Mouse (Mus musculus) effector memory CD4-positive, alpha-beta T cell, adult 5 months (primary cell): ENCODE measurements around the gene Olfr681. TPM values are rescaled to one million over a fixed set of nuclear protein-coding genes. Genes with fewer than 3 reads are reported as not detected.

ENCODE experiments used
- polyA plus RNA-seq: library from polyadenylated mRNA; unstranded; fragments of 100-300 nt; shearing (Covaris generic); gene quantifications from one replicate; pipeline ENCODE4 v1.2.1, GENCODE M21; 2017

The Olfr681 gene
- polyA plus RNA-seq, result not detected

GRCm38 (mm10) chr7:105116536-105116935 lies at the start of gene Olfr681:
Gene Olfr681 (plus strand): TSS chr7:105116836.

GRCm38 (mm10) chr7:105080905-105081304 lies 35.7 kb upstream of the Olfr681 start, which contains the start of gene Olfr679:
Gene Olfr679 (plus strand): TSS chr7:105081205.

GRCm38 (mm10) chr7:105092717-105093116 lies 23.9 kb upstream of the Olfr681 start, which contains the start of gene Olfr680-ps1:
Gene Olfr680-ps1 (minus strand): TSS chr7:105092817.

GRCm38 (mm10) chr7:105146912-105147311 lies 30.3 kb downstream of the Olfr681 start, which contains the start of gene Olfr683:
Gene Olfr683 (minus strand): TSS chr7:105147012.

GRCm38 (mm10) chr7:105163553-105163952 lies 46.9 kb downstream of the Olfr681 start, which contains the start of gene Olfr684:
Gene Olfr684 (minus strand): TSS chr7:105163653.

Other genes starting within 250 kb of the Olfr681 start
- not detected for gene Olfr665, start 238.8 kb upstream of the Olfr681 start, polyA plus RNA-seq
- not detected for gene Olfr666, start 220.9 kb upstream of the Olfr681 start, polyA plus RNA-seq
- gene Olfr667, start 195.4 kb upstream of the Olfr681 start, polyA plus RNA-seq, result not detected
- gene Olfr668, start 188.8 kb upstream of the Olfr681 start, polyA plus RNA-seq, result not detected
- gene Olfr669, start 182.6 kb upstream of the Olfr681 start, polyA plus RNA-seq, result 0.16 TPM
- gene Olfr670, start 154.2 kb upstream of the Olfr681 start, polyA plus RNA-seq, result 0.12 TPM
- 0.26 TPM for gene Olfr671, start 137.7 kb upstream of the Olfr681 start, polyA plus RNA-seq
- not detected for gene Olfr672, start 114.8 kb upstream of the Olfr681 start, polyA plus RNA-seq
- not detected for gene Olfr675, start 88.4 kb upstream of the Olfr681 start, polyA plus RNA-seq
- gene Olfr676, start 84.1 kb upstream of the Olfr681 start, polyA plus RNA-seq, result not detected
- not detected for gene Olfr677, start 65.5 kb upstream of the Olfr681 start, polyA plus RNA-seq
- gene Olfr678, start 52.4 kb upstream of the Olfr681 start, polyA plus RNA-seq, result not detected
- gene Olfr679, start 35.6 kb upstream of the Olfr681 start, polyA plus RNA-seq, result not detected
- not detected for gene Olfr680-ps1, start 24.0 kb upstream of the Olfr681 start, polyA plus RNA-seq
- gene Olfr683, start 30.2 kb downstream of the Olfr681 start, polyA plus RNA-seq, result not detected
- gene Olfr684, start 46.8 kb downstream of the Olfr681 start, polyA plus RNA-seq, result not detected
- gene Olfr685, start 69.2 kb downstream of the Olfr681 start, polyA plus RNA-seq, result not detected
- gene Olfr686, start 90.6 kb downstream of the Olfr681 start, polyA plus RNA-seq, result not detected
- gene Olfr688, start 171.3 kb downstream of the Olfr681 start, polyA plus RNA-seq, result not detected
- gene Olfr689, start 194.3 kb downstream of the Olfr681 start, polyA plus RNA-seq, result 0.10 TPM
- gene Olfr690, start 217.3 kb downstream of the Olfr681 start, polyA plus RNA-seq, result not detected
- gene Olfr691, start 225.4 kb downstream of the Olfr681 start, polyA plus RNA-seq, result not detected